Mouse (Mus musculus): ENCODE results near the gene Angptl2. TPM values are rescaled to one million over a fixed set of nuclear protein-coding genes. Genes with fewer than 3 reads are reported as not detected.

Angptl2 gene
- polyA plus RNA-seq, 1 experiment from 2014 or later = 12.0 TPM

DNA sequence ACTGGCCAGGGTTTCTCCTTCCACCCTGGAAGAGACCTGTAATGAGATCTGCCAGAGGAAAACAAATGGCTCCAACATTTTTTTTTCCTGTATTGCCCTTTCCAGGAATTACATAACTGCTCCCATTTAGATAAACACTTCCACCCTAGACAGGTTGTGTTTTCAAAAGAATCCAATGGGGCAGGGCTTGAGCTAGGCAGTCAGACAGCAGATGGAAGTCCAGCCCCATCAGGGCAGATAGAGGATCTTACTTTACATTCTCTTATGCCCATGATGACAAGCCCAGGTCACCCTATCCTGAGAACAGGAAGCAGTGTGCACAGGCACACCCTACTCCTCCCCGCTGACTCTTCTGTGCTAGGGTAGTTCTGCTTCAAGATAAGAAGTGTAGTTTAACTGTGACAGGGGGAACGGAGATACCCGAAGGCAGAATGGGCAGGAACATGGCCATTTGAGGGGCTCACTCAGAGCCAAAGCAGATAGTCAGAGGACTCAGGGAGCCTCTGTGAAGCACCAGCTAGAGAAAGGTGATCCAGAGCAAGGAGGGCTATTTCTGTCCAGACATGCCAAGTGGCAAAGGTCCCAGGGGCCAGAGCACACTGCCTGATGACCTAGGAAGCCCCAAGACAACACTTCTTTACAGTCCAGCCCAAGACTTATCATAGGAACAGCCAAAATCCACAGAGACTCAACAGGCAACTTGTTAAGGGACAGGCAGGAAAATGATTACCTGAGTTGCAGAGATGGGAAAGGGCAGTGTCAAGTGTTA lies 41.1 kb downstream of the Angptl2 start:
- Histone ChIP-seq H3K27me3 (replicated peaks) (no peaks in the 10 kb centered on the region), H3K4me1 (peaks cover 17% of the 10 kb centered on the region), H3K27ac (replicated peaks) (no peak overlapping the region), H3K4me3 (replicated peaks) (no peak overlapping the region), H3K9me3 (replicated peaks) (no peaks in the 10 kb centered on the region), H3K4me2 (no peak overlapping the region), H3K9ac (replicated peaks) (no peak overlapping the region), H3K36me3 (peaks cover 13% of the 10 kb centered on the region)
- ATAC-seq (ENCODE audit: low FRiP score) = no peak
- WGBS = 95% methylated on average over 3 of the region's 3 CpGs

DNA sequence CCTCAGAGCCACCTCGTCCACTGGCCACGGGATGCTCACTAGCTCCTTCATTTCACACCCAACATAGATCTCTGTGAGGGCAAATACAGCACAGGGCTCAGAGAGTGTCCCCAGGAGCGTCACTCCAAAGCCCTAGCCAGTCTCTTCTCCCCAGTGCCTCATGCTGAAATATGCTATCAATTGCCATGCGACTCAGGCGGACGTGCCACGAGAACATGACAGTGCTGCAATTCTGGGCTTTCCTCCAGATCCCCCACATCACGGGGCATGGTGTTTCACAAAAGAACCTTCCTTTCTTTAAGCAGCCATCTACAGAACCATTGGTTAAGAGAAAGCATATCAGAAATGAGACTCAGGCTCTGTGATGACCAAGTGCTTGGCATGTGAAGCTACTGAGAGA lies 44.9 kb downstream of the Angptl2 start:
- WGBS = 73% methylated on average over 8 of the region's 8 CpGs
- H3K27ac ChIP-seq (replicated peaks) = no peak overlapping the region
- ATAC-seq (ENCODE audit: low FRiP score) = no peak

DNA sequence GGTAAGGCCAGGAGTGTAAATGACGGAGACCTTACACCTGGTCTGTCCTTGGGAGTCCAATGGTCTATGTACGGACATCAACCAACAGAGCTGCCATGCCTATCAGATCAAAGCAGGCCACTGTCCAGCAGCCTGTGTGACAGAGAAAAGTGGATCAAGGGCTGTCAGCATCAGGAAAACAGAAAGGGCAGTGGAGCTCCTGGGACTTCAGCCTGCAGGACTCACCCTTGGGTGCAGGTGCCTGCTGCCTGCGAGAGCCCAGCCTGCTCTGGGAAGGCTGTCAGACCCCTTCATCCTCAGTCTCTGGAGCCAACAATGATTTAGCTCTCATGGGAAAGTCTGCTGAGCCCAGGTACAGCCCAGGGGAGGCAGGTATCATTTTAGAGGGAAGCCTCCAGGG lies 45.6 kb downstream of the Angptl2 start:
- no peak overlapping the region for H3K9ac ChIP-seq (replicated peaks)
- no peak overlapping the region for H3K4me2 ChIP-seq
- WGBS = 96% methylated on average over 3 of the region's 3 CpGs

More for the DNA sequence above, 44.9 kb downstream of the Angptl2 start:
- Histone ChIP-seq H3K9me3 (replicated peaks) (no peaks in the 10 kb centered on the region), H3K4me2 (no peak overlapping the region), H3K27me3 (replicated peaks) (no peaks in the 10 kb centered on the region), H3K4me3 (replicated peaks) (no peak overlapping the region), H3K9ac (replicated peaks) (no peak overlapping the region), H3K36me3 (peaks cover 15% of the 10 kb centered on the region), H3K4me1 (peaks cover 4% of the 10 kb centered on the region; the same call in 1 of the 2 replicates)

DNA sequence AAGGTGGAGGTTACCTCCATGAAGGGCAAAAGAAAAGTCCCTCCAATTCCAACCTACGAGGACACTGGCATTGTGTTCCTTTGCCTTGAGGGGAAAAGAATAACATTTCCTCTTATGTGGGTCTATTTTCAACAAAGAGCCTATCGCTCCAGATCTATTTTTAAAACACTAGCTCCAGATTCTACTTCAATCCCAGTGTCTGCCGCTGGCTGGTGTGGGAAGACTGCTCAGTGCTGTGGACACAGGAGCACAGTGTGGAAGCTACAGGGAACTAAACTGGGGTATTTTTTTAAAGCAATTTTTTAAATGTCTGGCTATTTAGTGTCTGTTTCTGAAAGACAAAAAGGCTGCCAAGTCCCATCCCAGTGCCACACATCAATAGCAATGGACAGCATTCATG lies 49.9 kb downstream of the Angptl2 start:
- Histone ChIP-seq H3K9me3 (replicated peaks) (no peaks in the 10 kb centered on the region), H3K36me3 (peaks cover 10% of the 10 kb centered on the region), H3K4me3 (replicated peaks) (no peak overlapping the region), H3K9ac (replicated peaks) (no peak overlapping the region), H3K4me1 (peaks cover 22% of the 10 kb centered on the region), H3K4me2 (no peak overlapping the region), H3K27me3 (replicated peaks) (no peaks in the 10 kb centered on the region), H3K27ac (replicated peaks) (no peak overlapping the region; the same call in 1 of the 2 replicates)
- WGBS = 73% methylated on average over 3 of the region's 3 CpGs
- ATAC-seq (ENCODE audit: low FRiP score) = no peak

More for the DNA sequence above, 45.6 kb downstream of the Angptl2 start:
- Histone ChIP-seq H3K27ac (replicated peaks) (no peak overlapping the region), H3K27me3 (replicated peaks) (no peaks in the 10 kb centered on the region), H3K4me1 (peaks cover 5% of the 10 kb centered on the region; the same call in 1 of the 2 replicates), H3K9me3 (replicated peaks) (no peaks in the 10 kb centered on the region), H3K4me3 (replicated peaks) (no peak overlapping the region), H3K36me3 (peaks cover 15% of the 10 kb centered on the region)
- ATAC-seq (ENCODE audit: low FRiP score) = no peak

DNA sequence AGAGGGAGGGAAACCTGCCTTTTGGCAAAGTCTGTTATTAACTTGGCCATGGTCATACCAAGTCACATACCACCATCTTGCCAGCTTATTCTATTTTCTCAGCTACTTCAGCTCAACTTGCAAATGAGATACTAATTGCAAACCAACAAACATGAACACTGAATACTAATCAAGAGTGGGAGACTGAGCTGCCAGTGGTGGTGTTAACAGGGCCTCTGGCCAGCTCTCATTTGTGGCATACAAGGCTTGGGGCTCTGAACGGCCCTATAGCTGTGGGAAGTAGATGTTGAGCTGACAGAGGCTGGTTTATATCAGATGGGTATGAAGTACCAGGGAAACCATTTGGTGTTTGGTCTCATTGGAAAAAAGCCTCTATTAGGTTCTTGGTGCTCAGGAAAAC lies 51.2 kb downstream of the Angptl2 start:
- no peak overlapping the region for H3K9ac ChIP-seq (replicated peaks)
- H3K9me3 ChIP-seq (replicated peaks) = no peaks in the 10 kb centered on the region
- peaks cover 7% of the 10 kb centered on the region for H3K36me3 ChIP-seq
- H3K4me2 ChIP-seq = no peak overlapping the region
- 73% methylated on average over 1 of the region's 1 CpGs for WGBS
- peaks cover 26% of the 10 kb centered on the region for H3K4me1 ChIP-seq
- no peak overlapping the region for H3K4me3 ChIP-seq (replicated peaks)
- ATAC-seq (ENCODE audit: low FRiP score) = no peak
- no peaks in the 10 kb centered on the region for H3K27me3 ChIP-seq (replicated peaks)
- H3K27ac ChIP-seq (replicated peaks) = 0 out of 2 replicates have a peak overlapping the region, but pooled peaks have one; percentile 11

DNA sequence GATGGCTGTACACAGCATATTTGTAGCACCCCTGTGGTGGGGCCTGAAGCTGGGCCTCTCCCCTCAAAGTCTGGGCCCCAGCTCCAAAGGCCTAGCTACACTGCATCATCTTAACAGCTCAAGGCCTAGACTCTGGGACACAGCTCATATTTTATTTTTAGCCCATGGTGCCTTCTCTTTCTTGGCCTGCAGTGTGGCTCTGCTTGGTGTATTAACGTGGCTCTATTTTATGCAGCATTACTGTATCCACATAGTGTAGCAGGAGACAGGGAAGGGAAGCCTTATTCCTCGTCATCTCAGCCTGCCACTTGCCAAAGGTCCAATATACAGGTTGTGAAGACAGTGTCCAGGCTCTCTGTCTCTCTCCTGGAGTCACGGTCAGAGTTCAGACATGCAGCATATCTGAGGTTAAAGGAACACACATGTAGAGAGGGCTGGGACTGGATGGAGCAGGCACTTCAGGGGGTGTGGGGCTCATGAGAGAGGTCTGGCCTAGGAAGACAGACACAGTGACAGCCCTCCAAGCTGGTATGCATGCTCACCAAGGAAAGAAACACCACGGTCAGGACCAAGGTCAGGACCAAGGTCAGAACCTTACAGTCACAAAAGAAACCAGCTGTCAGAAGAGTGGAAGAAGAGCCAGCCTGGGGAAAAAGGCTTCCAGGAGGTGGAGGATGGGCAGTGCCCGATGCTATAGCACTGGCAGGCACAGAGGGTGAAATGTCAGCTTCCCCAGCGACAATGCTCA lies 52.7 kb downstream of the Angptl2 start:
- H3K4me1 ChIP-seq = peaks cover 31% of the 10 kb centered on the region
- peaks cover 17% of the 10 kb centered on the region for H3K36me3 ChIP-seq
- 0 out of 2 replicates have a peak overlapping the region, but pooled peaks have one; percentile 18 for H3K27ac ChIP-seq (replicated peaks)
- ATAC-seq (ENCODE audit: low FRiP score) = no peak
- no peaks in the 10 kb centered on the region for H3K27me3 ChIP-seq (replicated peaks)
- H3K9ac ChIP-seq (replicated peaks) = no peak overlapping the region
- 79% methylated on average over 6 of the region's 6 CpGs for WGBS
- H3K9me3 ChIP-seq (replicated peaks) = no peaks in the 10 kb centered on the region
- no peak overlapping the region for H3K4me2 ChIP-seq
- no peak overlapping the region for H3K4me3 ChIP-seq (replicated peaks)

DNA sequence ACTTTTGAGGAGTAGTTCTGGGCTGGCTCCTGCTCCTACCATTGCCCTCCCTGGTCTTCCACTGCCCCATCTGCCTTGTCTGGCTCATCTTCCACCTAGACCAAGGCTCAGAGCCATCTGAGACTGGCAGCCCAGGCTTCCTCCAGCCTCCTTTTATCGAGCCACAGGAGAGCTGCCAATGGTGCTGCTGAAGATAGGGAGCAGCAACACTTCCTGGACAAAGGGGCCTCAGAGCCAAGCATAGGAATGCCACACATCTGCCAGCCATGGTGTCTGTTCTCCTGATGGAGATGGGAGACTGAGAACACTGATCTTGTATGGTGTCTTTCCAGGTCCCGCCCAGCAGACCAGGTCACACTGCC lies 53.2 kb downstream of the Angptl2 start:
- Histone ChIP-seq H3K36me3 (peaks cover 17% of the 10 kb centered on the region), H3K9ac (replicated peaks) (no peak overlapping the region), H3K9me3 (replicated peaks) (no peaks in the 10 kb centered on the region), H3K4me1 (peaks cover 31% of the 10 kb centered on the region), H3K27me3 (replicated peaks) (no peaks in the 10 kb centered on the region), H3K4me3 (replicated peaks) (no peak overlapping the region), H3K4me2 (no peak overlapping the region), H3K27ac (replicated peaks) (no peak overlapping the region)
- WGBS = 90% methylated on average over 2 of the region's 2 CpGs
- no peak for ATAC-seq (ENCODE audit: low FRiP score)

DNA sequence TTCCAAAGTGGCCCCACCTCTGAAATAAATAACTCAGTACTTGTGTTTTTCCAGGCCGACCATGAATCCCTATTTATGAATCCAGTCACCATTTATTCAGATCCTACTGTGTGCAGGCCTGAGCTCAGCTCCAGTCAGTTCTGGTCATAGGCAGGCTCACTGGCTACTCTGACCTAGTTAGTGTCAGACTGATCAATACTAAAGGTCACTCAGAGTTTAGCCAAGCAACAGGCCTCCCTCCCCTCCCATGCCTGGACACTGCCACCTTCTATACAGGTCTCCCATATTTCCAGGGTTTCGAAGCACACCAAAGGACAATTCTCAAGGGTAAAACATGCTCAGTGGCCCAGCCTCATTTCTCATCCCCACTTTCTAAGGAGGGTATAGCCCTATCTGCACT lies 54.7 kb downstream of the Angptl2 start:
- no peak for ATAC-seq (ENCODE audit: low FRiP score)
- no peak overlapping the region for H3K9ac ChIP-seq (replicated peaks)
- peaks cover 29% of the 10 kb centered on the region for H3K4me1 ChIP-seq
- no peak overlapping the region for H3K4me2 ChIP-seq
- WGBS = 86% methylated on average over 2 of the region's 2 CpGs
- no peak overlapping the region for H3K27ac ChIP-seq (replicated peaks)
- H3K27me3 ChIP-seq (replicated peaks) = no peaks in the 10 kb centered on the region
- no peak overlapping the region for H3K4me3 ChIP-seq (replicated peaks)
- H3K9me3 ChIP-seq (replicated peaks) = no peaks in the 10 kb centered on the region
- peaks cover 17% of the 10 kb centered on the region for H3K36me3 ChIP-seq

DNA sequence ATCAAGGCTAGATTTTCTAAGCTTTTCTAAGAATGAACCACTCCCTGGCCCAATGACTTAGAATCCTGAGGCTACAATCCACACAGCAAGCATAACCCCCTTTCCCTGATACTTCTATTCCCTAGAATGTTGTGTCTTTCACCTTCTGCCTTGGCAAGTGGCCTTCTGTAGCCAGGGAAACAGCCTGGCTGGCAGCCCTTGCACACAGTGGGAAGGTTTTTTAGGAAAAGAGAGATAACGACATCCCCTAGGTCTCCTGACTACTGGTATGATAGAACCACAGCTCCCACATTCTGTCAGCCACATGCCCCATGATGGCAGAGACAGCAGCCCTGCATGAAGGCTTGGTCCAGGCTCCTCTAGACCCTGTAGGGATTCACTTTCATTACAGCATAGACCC lies 55.6 kb downstream of the Angptl2 start:
- ATAC-seq (ENCODE audit: low FRiP score) = no peak

DNA sequence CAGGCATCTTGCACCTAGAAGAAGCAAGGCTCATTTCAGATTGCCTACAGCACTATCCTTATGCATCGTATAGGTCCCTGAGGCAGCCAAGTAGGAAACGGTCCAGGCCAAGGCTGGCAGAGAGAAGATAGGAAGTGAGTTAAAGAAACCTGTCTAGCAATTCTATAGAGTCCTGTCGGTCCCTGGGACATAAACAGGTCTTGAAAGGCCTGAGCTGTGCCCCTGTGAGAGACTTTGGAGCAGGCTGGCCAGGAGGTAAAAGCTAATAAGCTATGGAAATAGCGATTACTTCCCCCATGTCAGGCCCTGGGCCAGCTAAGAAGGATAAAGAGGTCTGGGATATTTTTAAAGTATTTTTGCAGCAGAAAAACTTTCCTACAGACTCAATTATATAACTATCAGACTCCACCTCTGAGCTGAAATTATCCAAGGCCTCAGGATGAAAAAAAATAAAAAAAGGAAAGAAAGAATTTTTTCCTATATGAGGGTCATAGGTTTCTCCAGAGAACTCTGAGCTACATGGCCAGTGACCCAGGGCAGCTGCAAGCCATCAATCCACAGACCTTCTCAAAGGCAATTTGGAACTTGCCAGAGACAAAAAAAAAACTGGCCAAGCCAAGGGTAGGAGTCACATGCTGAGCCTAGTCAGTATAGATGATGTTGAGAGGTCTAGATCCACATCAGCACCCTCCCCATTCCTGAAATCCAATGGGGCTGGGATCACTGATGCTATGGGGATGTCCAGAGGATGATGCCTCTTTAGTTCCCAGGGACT lies 57.0 kb downstream of the Angptl2 start:
- H3K9me3 ChIP-seq (replicated peaks) = no peaks in the 10 kb centered on the region
- no peak overlapping the region for H3K4me3 ChIP-seq (replicated peaks)
- H3K4me1 ChIP-seq = peaks cover 14% of the 10 kb centered on the region; the same call in 1 of the 2 replicates
- H3K4me2 ChIP-seq = no peak overlapping the region
- ATAC-seq (ENCODE audit: low FRiP score) = no peak
- no peaks in the 10 kb centered on the region for H3K27me3 ChIP-seq (replicated peaks)
- no peak overlapping the region for H3K27ac ChIP-seq (replicated peaks)
- H3K36me3 ChIP-seq = peaks cover 17% of the 10 kb centered on the region
- WGBS = 83% methylated on average over 4 of the region's 4 CpGs
- H3K9ac ChIP-seq (replicated peaks) = no peak overlapping the region

More for the DNA sequence above, 55.6 kb downstream of the Angptl2 start:
- H3K9ac ChIP-seq (replicated peaks) = no peak overlapping the region
- H3K27ac ChIP-seq (replicated peaks) = no peak overlapping the region
- no peaks in the 10 kb centered on the region for H3K27me3 ChIP-seq (replicated peaks)
- H3K36me3 ChIP-seq = peaks cover 17% of the 10 kb centered on the region
- no peaks in the 10 kb centered on the region for H3K9me3 ChIP-seq (replicated peaks)
- WGBS = 59% methylated on average over 1 of the region's 1 CpGs
- H3K4me2 ChIP-seq = no peak overlapping the region
- peaks cover 26% of the 10 kb centered on the region for H3K4me1 ChIP-seq
- H3K4me3 ChIP-seq (replicated peaks) = no peak overlapping the region

DNA sequence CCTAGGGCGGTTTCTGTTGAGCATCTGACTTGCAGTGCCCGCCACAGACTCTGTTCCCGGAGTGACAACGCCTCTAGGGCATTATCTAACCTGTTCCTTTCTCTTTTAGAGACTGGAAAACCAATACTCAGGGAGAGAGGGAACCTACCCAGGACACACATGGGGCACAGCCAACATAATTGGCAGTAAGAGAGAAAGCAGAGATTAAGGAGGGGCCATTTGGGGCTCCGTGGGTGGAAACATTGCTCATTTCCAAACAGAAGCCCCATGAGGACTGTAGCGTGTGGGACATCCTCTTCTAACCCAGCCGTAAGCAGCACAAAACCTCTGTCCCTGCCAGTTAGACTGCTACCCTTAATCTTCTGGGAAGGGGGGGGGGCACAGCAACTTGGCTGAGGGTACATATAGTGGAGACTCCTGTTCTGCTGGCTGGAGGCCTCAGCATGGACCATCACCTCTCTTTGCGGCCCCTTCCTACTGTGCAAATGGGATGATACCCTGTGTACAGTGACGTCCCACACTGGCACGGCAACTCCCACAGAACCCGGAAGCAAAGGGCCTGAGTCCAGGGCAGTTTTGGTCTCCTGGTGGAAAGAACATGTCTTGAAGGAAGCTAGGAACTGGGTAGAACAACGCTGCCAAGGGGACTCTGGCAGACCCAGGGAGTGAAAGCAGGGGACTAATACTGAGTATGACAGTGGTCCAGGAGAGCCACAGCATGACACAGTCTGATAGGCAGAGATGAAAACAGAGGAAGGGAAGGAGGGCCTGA lies 59.0 kb downstream of the Angptl2 start:
- Histone ChIP-seq H3K36me3 (peaks cover 17% of the 10 kb centered on the region), H3K4me1 (0 out of 2 replicates have a peak, but pooled peaks cover 9% of the 10 kb centered on the region), H3K4me2 (no peak overlapping the region), H3K9ac (replicated peaks) (no peak overlapping the region), H3K9me3 (replicated peaks) (no peaks in the 10 kb centered on the region), H3K27ac (replicated peaks) (no peak overlapping the region), H3K27me3 (replicated peaks) (no peaks in the 10 kb centered on the region), H3K4me3 (replicated peaks) (no peak overlapping the region)
- ATAC-seq (ENCODE audit: low FRiP score) = no peak
- 83% methylated on average over 12 of the region's 12 CpGs for WGBS
